Mouse (Mus musculus): Measurements from ENCODE around the gene Itgb2.

Gene Itgb2

DNA sequence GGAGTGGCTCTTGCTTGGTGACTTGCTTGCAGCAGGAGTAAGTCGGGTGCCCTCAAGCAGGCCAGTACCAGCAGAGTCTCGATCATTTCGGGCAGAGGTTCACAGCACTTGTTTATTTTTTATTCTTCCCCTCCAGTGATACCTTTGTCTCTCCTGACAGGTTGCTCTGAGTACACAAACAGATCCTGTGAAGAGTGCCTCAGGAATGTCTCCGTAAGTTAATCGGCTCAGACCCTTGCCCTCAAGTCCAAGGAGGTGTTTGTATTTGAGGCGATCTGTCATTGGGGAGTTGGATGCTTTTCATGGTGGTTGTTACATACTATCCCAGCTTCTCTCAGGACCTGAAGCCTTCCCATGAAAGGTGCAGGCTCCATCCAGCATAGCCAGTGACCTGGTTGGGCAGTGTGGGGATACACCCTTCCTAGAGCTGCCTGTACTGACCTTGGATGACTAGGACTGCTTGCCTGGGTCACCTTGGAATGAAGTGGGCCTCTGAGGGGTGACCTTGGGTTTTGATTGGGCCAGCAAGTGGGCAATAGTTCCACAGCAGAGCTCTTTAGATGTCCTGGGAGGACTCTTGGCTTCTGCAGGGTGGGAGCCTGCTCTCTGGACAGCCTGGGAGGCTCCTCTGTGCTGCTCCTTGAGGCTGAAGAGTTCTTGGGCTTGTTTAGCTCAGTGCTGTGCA is 57.2 kb downstream of the Itgb2 start:
- DNase-seq (ENCODE audit: low read depth, low spot score): no peak

DNA sequence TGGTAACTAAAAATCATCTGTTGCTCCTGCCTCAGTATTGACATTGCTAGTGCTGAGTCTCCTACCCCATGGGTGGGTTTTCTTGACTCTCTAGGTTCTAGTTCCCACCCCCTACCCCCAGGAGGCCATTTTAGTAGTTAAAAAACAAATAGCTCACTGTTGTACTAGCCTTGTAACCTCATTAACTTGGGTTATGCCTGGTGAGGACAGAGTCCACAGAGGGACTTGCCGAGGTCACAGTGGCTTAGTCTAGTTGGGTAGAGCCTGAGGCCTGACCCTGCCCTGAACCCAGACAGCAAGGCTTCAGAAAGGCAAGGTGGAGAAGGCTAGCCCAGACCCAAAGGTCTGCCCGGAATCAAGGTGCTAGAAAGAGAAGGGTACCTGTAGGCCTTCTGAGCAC is 58.0 kb downstream of the Itgb2 start:
- DNase-seq (ENCODE audit: low read depth, low spot score): no peak

GRCm38 (mm10) chr10:77589117-77589516 is 59.1 kb downstream of the Itgb2 start:
- DNase-seq (ENCODE audit: low read depth, low spot score): peak; percentile 78

DNA sequence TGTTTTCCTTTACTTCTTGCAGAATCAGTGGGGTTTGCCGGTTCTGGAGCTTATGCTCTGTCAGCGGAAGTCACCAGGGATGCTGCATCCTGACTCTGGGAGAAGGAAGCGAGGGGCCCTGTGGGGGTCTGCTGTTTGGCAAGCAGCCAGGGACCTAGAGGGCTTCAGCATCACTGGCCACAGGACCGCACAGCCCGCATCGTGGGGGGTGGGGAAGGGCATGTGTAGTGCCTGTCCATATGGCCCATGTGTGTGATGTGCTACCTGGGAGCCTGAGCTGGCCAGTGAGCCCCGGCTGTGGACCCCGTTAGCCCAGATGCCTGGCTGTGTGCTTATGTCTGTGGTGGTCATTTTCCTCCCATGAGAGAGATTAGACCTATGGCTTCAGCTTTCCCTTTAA is 59.7 kb downstream of the Itgb2 start:
- DNase-seq (ENCODE audit: low read depth, low spot score): no peak

- peak; percentile 92 for DNase-seq (ENCODE audit: low read depth, low spot score)
Measured at GRCm38 (mm10) chr10:77590812-77591211, 60.8 kb downstream of the Itgb2 start.

DNA sequence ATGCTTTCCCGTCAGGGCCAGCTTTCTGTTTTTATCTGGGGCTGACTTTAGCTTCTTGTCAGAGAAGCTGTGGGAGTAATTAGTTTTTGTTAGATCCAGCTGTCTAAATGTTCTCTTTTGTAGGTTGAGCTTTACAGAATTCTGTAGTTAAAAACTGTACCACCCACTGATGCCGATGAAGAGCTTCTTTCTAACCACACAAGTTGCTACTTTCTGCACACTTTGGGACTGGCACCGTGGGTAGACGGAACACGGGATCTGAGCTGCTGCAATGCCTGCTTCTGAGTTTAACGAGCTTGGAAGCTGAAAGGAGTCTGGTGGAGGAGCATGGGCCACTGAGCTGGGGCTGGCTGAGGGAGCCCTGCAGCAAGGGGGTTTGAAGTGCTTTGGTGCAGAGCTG is 61.5 kb downstream of the Itgb2 start:
- DNase-seq (ENCODE audit: low read depth, low spot score): no peak

- DNase-seq (ENCODE audit: low read depth, low spot score): no peak
Measured at GRCm38 (mm10) chr10:77596060-77596459, 66.0 kb downstream of the Itgb2 start.

GRCm38 (mm10) chr10:77603021-77603420 is 73.0 kb downstream of the Itgb2 start:
- DNase-seq (ENCODE audit: low read depth, low spot score): peak; percentile 93

GRCm38 (mm10) chr10:77604111-77604510 is 74.1 kb downstream of the Itgb2 start:
- DNase-seq (ENCODE audit: low read depth, low spot score): peak; percentile 84

DNA sequence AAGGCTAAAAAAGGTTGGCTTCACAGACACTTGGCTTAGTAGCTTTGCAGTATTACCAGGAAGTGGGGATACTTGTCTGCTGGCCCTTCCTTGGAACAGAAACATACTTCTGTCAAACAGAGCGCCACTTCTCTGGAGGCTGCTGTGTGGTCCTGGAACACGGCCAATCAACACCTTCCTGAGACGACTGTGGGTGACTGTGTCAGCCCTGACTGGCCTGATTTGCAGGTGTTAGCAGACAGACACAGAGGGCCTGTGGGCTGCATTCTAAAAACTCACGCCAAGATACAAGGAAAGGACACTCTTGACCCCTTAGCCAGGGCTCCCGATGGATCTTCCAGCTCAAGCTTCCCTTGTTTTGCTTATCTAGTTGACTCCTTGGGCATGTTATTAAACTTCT is 74.9 kb downstream of the Itgb2 start:
- DNase-seq (ENCODE audit: low read depth, low spot score): no peak

DNA sequence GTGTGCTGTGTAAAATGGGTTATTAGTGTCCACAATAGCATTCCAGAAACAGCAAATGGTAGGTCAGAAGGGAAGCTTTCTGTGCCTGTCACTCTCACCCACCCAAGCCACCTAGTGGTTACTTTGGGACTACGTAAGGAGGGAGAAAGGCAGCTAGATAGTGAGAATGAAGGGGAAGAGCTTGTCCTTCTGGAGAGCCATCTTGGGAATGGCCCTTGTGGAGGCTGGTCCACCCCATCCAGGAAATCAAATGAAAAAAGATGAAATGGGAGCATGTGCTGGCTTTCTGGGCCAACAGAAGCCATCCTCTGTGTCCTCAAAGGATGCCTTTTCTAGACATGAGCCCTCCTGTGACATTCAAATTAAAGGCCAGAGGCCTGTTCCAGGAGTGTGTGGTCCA is 75.3 kb downstream of the Itgb2 start:
- DNase-seq (ENCODE audit: low read depth, low spot score): peak; percentile 88

GRCm38 (mm10) chr10:77605908-77606826 is 76.1 kb downstream of the Itgb2 start, which contains the start of the genes Sumo3 and Gm49325:
Gene Sumo3 (plus strand): TSS chr10:77606097.
Gene Gm49325 (plus strand): TSS chr10:77606197.
- DNase-seq (ENCODE audit: low read depth, low spot score): peak; percentile 91

GRCm38 (mm10) chr10:77606855-77607254 is 76.8 kb downstream of the Itgb2 start:
- no peak for DNase-seq (ENCODE audit: low read depth, low spot score)

DNA sequence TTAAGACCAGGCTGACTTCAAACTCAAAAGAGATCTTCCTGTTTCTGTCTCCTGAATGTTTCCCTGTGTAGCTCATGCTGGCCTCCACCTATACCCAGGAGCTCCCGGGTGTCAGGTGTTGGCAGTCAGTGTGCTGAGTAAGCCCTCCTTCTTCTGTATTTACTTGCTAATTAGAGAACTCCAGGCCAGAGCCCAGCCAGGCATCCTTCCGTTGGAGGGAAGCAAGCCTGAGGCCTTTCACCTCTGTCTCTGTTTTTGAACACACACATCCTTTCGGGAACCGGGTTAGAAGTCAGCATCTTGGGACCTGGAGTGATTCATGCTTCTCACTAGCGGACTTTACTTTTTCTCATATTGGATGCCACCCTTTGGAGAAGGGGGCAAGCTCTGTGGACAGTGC is 77.4 kb downstream of the Itgb2 start:
- DNase-seq (ENCODE audit: low read depth, low spot score): peak; percentile 76

GRCm38 (mm10) chr10:77608589-77608988 is 78.5 kb downstream of the Itgb2 start:
- DNase-seq (ENCODE audit: low read depth, low spot score): no peak

GRCm38 (mm10) chr10:77610221-77610961 is 80.3 kb downstream of the Itgb2 start:
- DNase-seq (ENCODE audit: low read depth, low spot score): no peak

DNA sequence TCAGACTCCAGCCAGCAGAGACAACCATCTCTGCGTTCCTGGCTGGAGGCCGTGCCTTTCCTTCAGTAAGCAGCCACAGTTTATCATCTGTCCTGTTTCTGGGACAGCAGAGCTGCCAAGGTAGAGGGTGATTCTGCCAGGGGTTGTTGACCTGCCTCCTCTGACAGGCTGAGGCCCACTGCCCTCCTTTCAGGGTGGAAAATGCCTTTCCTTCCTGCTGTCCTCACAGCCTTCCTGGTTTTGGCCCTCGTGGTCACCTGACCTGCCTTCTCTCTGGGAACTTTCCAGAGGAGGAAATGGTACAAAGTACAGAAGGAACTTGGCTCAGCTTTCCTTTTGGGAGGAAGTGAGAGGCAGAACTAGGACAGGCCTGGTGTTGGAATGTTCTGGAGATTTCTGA is 83.4 kb downstream of the Itgb2 start:
- no peak for DNase-seq (ENCODE audit: low read depth, low spot score)

Data from R1 (cell line).